Comparison of ENCODE assay signal across 9 mouse cellular contexts in genomic region chr1:126931754-126932153, GRCm38 (mm10).
DNase-seq lines count a peak whose midpoint lies in the region; ATAC-seq lines count a peak whose summit lies in the region.
"Had no signal": no experiment of that assay in that cellular context is flagged by ENCODE, and none has a peak within 500 bp of the region (broad histone marks: within the 10 kb centered on the region; RNA-seq: fewer than 3 reads in every experiment).

No protein-coding gene starts in this region.

- H3K4me1 ChIP-seq in intestine, embryonic 15.5 days (replicated peaks), result no peaks in the 10 kb centered on the region
- peaks cover 29% of the 10 kb centered on the region for H3K4me1 ChIP-seq in midbrain, embryonic 10.5 days
- H3K4me1 ChIP-seq: megakaryocyte, embryonic 14.5 days had no signal

- no peak overlapping the region for H3K4me3 ChIP-seq in intestine, embryonic 15.5 days (replicated peaks)
- no peak overlapping the region for H3K4me3 ChIP-seq in midbrain, embryonic 10.5 days
- H3K4me3 ChIP-seq: megakaryocyte, embryonic 14.5 days had no signal

- no peak overlapping the region for H3K27ac ChIP-seq in intestine, embryonic 15.5 days
- 0 out of 2 replicates have a peak overlapping the region, but pooled peaks have one; percentile 33 for H3K27ac ChIP-seq in midbrain, embryonic 10.5 days (replicated peaks)

- H3K4me2 ChIP-seq in intestine, embryonic 15.5 days (replicated peaks), result no peak overlapping the region

- H3K9ac ChIP-seq in intestine, embryonic 15.5 days, result no peak overlapping the region

- 0 out of 2 replicates have a peak, but pooled peaks have one; percentile 41 for ATAC-seq in intestine, embryonic 15.5 days
- ATAC-seq in inflammation-experienced regulatory T-cells, adult 6 months, result no peak

- DNase-seq in adrenal gland, adult (ENCODE audit: inconsistent age in 2 of 2, low spot score in 1 of 2), result peak; percentile 78 to 95
- peak; percentile 80 to 89 for DNase-seq in cerebellum, postnatal 36 days
- peak; percentile 19 to 42 for DNase-seq in gastrocnemius, adult 8-10 months (ENCODE audit: low spot score in 2 of 2)
- peak; percentile 71 to 92 for DNase-seq in left cerebral cortex, adult 8-10 months (ENCODE audit: low spot score in 2 of 2)
- DNase-seq in midbrain, embryonic 10.5 days (ENCODE audit: low spot score), result peak; percentile 84
- peak; percentile 23 for DNase-seq in skeletal muscle tissue, adult 2 months (ENCODE audit: low read depth, low spot score)

- H3K27me3 ChIP-seq in intestine, embryonic 15.5 days (replicated peaks), result no peaks in the 10 kb centered on the region
- peaks cover 6% of the 10 kb centered on the region for H3K27me3 ChIP-seq in midbrain, embryonic 10.5 days (ENCODE audit: low read depth, poor library complexity, severe bottlenecking)

- no peaks in the 10 kb centered on the region for H3K36me3 ChIP-seq in intestine, embryonic 15.5 days
- no peaks in the 10 kb centered on the region for H3K36me3 ChIP-seq in midbrain, embryonic 10.5 days

- H3K9me3 ChIP-seq in intestine, embryonic 15.5 days, result no peaks in the 10 kb centered on the region
- H3K9me3 ChIP-seq in midbrain, embryonic 10.5 days (replicated peaks), result no peaks in the 10 kb centered on the region

- 3% methylated on average over 6 of the region's 6 CpGs for WGBS in intestine, embryonic 15.5 days
- WGBS in midbrain, embryonic 10.5 days, result 4% methylated on average over 6 of the region's 6 CpGs

Comparison
In these comparisons a context has a peak if more than half of its experiments do, and no peak if none do; other contexts are left out.
1. DNase-seq: peak in every context shown above with its lines; median percentile 86 in adrenal gland, adult; 84 in cerebellum, postnatal 36 days; 84 in midbrain, embryonic 10.5 days; 82 in left cerebral cortex, adult 8-10 months; 30 in gastrocnemius, adult 8-10 months; 23 in skeletal muscle tissue, adult 2 months.